Mouse (Mus musculus) right cerebral cortex, postnatal 4 days (tissue): ENCODE data around the gene Gja8.

Experiments
- DNase-seq: peaks from one replicate; pipeline ENCODE4 v3.0.0-alpha.2; 2022

Gja8 gene

GRCm38 (mm10) chr3:96925920-96926319 lies at the start of gene Gja8:
Gene Gja8 (minus strand): TSS chr3:96926020.
- no peak for DNase-seq

- DNase-seq, result no peak
Measured at GRCm38 (mm10) chr3:96974467-96974866, 48.6 kb upstream of the Gja8 start.

GRCm38 (mm10) chr3:96970986-96971385 lies 45.2 kb upstream of the Gja8 start:
- no peak for DNase-seq

- no peak for DNase-seq
Measured at GRCm38 (mm10) chr3:96963088-96964034, 37.5 kb upstream of the Gja8 start.

- DNase-seq, result no peak
Measured at GRCm38 (mm10) chr3:96960597-96960996, 34.8 kb upstream of the Gja8 start.

GRCm38 (mm10) chr3:96953489-96954233 lies 27.8 kb upstream of the Gja8 start:
- no peak for DNase-seq

- no peak for DNase-seq
Measured at GRCm38 (mm10) chr3:96942706-96943105, 16.9 kb upstream of the Gja8 start.

- DNase-seq, result peak; percentile 97
Measured at GRCm38 (mm10) chr3:96938738-96939137, 12.9 kb upstream of the Gja8 start.

GRCm38 (mm10) chr3:96937606-96938005 lies 11.8 kb upstream of the Gja8 start:
- peak; percentile 27 for DNase-seq

GRCm38 (mm10) chr3:96936241-96936640 lies 10.4 kb upstream of the Gja8 start:
- no peak for DNase-seq

- DNase-seq, result no peak
Measured at GRCm38 (mm10) chr3:96931261-96931681, 5.5 kb upstream of the Gja8 start.

GRCm38 (mm10) chr3:96924631-96925030 lies 1.2 kb downstream of the Gja8 start:
- DNase-seq, result no peak

GRCm38 (mm10) chr3:96920991-96921390 lies 4.8 kb downstream of the Gja8 start:
- DNase-seq, result no peak

GRCm38 (mm10) chr3:96905592-96905991 lies 20.2 kb downstream of the Gja8 start:
- DNase-seq, result no peak

- peak; percentile 96 for DNase-seq
Measured at GRCm38 (mm10) chr3:96904851-96905541, 20.8 kb downstream of the Gja8 start, which contains the start of gene Gpr89. Gene Gpr89 (minus strand): TSS chr3:96905346.

GRCm38 (mm10) chr3:96904393-96904792 lies 21.4 kb downstream of the Gja8 start, which contains the start of gene Gja5:
Gene Gja5 (plus strand): TSS chr3:96904693.
- no peak for DNase-seq

- no peak for DNase-seq
Measured at GRCm38 (mm10) chr3:96902336-96902999, 23.4 kb downstream of the Gja8 start.

- no peak for DNase-seq
Measured at GRCm38 (mm10) chr3:96883690-96884089, 42.1 kb downstream of the Gja8 start.

GRCm38 (mm10) chr3:96882061-96882849 lies 43.6 kb downstream of the Gja8 start:
- no peak for DNase-seq

GRCm38 (mm10) chr3:96881557-96881956 lies 44.3 kb downstream of the Gja8 start:
- DNase-seq, result no peak

- DNase-seq, result no peak
Measured at GRCm38 (mm10) chr3:96880385-96880784, 45.4 kb downstream of the Gja8 start.

GRCm38 (mm10) chr3:96879536-96879935 lies 46.3 kb downstream of the Gja8 start:
- no peak for DNase-seq
